Mouse (Mus musculus) G1E-ER4 (cell line): ENCODE data around the gene Olfr1513. TPM values are rescaled to one million over a fixed set of nuclear protein-coding genes. Genes with fewer than 3 reads are reported as not detected.

Source experiments
- GATA1 ChIP-seq: IDR thresholded peaks from one replicate; pipeline ENCODE4 v1.8.0; 2012; ENCODE audit warnings: low read length, inconsistent platforms
- polyA plus RNA-seq: library from polyadenylated mRNA; stranded (reverse); fragments of >175 nt; gene quantifications from 2 replicates; pipeline ENCODE4 v1.2.3, GENCODE M21; 2012

Gene Olfr1513
- polyA plus RNA-seq, 1 experiment = not detected

GRCm38 (mm10) chr14:52315283-52315780 is 40.9 kb downstream of the Olfr1513 start:
- TF ChIP-seq GATA1 = no peak

- TF ChIP-seq GATA1 = no peak
Measured at GRCm38 (mm10) chr14:52314808-52315150, 41.4 kb downstream of the Olfr1513 start.

GRCm38 (mm10) chr14:52313931-52314807 is 42.0 kb downstream of the Olfr1513 start:
- no peak for TF ChIP-seq GATA1

- TF ChIP-seq GATA1 = no peak
Measured at GRCm38 (mm10) chr14:52310906-52311305, 45.3 kb downstream of the Olfr1513 start.

- peak; percentile 85 for TF ChIP-seq GATA1
Measured at GRCm38 (mm10) chr14:52306100-52306499, 50.1 kb downstream of the Olfr1513 start.

- no peak for TF ChIP-seq GATA1
Measured at GRCm38 (mm10) chr14:52304644-52305271, 51.5 kb downstream of the Olfr1513 start, which contains the start of gene Mettl3. Gene Mettl3 (minus strand): TSS chr14:52305128.

Other genes starting within 250 kb of the Olfr1513 start
- gene Rpgrip1, start 245.7 kb downstream of the Olfr1513 start, polyA plus RNA-seq = 0.05 and 0.24 TPM in 2 replicates
- gene Supt16, start 159.0 kb downstream of the Olfr1513 start, polyA plus RNA-seq = 28.6 and 37.7 TPM in 2 replicates
- 15.3 and 19.5 TPM in 2 replicates for gene Chd8, start 98.6 kb downstream of the Olfr1513 start, polyA plus RNA-seq
- gene Tox4, start 77.3 kb downstream of the Olfr1513 start, polyA plus RNA-seq = 40.4 and 52.5 TPM in 2 replicates
- gene Rab2b, start 76.9 kb downstream of the Olfr1513 start, polyA plus RNA-seq = 0.36 and 0.48 TPM in 2 replicates
- 10.4 and 13.1 TPM in 2 replicates for gene Mettl3, start 51.3 kb downstream of the Olfr1513 start, polyA plus RNA-seq
- gene Sall2, start 27.6 kb downstream of the Olfr1513 start, polyA plus RNA-seq = 13.7 and 15.2 TPM in 2 replicates
- not detected in 2 replicates for gene Olfr1512, start 22.8 kb upstream of the Olfr1513 start, polyA plus RNA-seq
- not detected in 2 replicates for gene Olfr1511, start 41.0 kb upstream of the Olfr1513 start, polyA plus RNA-seq
- gene Olfr1510, start 58.0 kb upstream of the Olfr1513 start, polyA plus RNA-seq = not detected in 2 replicates
- gene Olfr1509, start 86.6 kb upstream of the Olfr1513 start, polyA plus RNA-seq = not detected in 2 replicates
- not detected in 2 replicates for gene Olfr1508, start 111.1 kb upstream of the Olfr1513 start, polyA plus RNA-seq
- gene Olfr1507, start 139.3 kb upstream of the Olfr1513 start, polyA plus RNA-seq = not detected in 2 replicates